Mouse (Mus musculus) gastrocnemius, adult 8-10 months (tissue): ENCODE measurements around the gene Slc4a1ap. TPM values are rescaled to one million over a fixed set of nuclear protein-coding genes. Genes with fewer than 3 reads are reported as not detected.
A peak's percentile ranks its signal among the peaks of the same experiment; 100 is the strongest.

Source experiments
- DNase-seq, 2 experiments: peaks; one replicate each; pipeline ENCODE4 v3.0.0; 2022; ENCODE audit warnings: low spot score in 2 of 2
- total RNA-seq, 4 experiments: library from RNA; stranded (reverse); gene quantifications; 2 replicates each; pipeline ENCODE4 v1.2.4; 2022

Gene Slc4a1ap
- total RNA-seq, 4 experiments from 2014 or later: 21.0 to 25.7 (median 22.2) TPM

DNA sequence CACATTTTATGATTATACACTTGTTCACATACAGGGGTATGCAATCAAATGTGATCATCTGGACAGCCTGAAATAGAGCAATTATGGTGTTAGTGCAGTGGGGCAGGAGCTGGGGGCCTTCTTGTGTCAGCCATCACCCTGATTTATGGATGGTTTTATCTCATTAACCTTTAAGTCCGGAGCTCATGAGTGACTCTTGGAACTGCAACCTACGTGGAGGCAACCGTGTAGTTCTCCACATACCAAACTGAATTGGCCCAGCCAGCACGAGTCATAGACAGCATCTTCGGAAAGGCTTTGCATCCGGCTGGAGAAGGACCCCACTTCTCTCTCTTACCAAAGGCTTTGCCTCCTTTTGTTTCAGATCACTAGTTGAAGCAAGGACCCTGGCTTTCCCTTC is 77.0 kb downstream of the Slc4a1ap start:
- no peak for DNase-seq

DNA sequence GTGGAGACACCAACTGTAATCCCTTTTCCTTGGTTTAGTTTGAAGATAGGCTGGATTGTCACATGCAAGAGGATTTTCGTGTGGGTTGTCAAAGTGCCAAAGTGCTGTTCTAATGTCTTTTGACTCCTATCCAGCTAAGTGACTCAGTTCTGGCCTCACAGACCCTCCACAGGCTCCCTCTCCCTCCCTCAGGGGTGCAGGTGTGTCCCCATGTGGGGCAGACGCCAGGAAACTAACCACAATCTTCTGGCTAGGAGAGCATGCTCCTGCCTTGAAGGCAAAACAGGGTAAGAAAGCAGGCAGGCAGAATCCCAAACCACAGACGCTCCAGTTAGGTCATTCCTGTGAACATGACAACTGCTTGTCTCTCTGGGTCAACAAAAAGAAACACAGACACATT is 79.4 kb downstream of the Slc4a1ap start:
- DNase-seq: peak; percentile 73 to 77

Other genes starting within 250 kb of the Slc4a1ap start
- gene Ift172, start 235.9 kb upstream of the Slc4a1ap start, total RNA-seq: 10 to 100 TPM; 24.6 to 32.9 (median 28.6) TPM
- gene Fndc4, start 230.9 kb upstream of the Slc4a1ap start, total RNA-seq: 1 to 10 TPM; 1.1 to 2.0 (median 1.2) TPM
- not detected for gene Gckr, start 229.6 kb upstream of the Slc4a1ap start, total RNA-seq
- 10 to 100 TPM; 11.5 to 14.3 (median 12.8) TPM for gene Zfp512, start 74.6 kb upstream of the Slc4a1ap start, total RNA-seq
- not detected for gene 4930548H24Rik, start 41.3 kb upstream of the Slc4a1ap start, total RNA-seq
- 10 to 100 TPM; 17.7 to 26.0 (median 20.7) TPM for gene Gpn1, start 32.3 kb upstream of the Slc4a1ap start, total RNA-seq
- gene Supt7l, start 812 bp downstream of the Slc4a1ap start, total RNA-seq: 10 to 100 TPM; 10.6 to 12.5 (median 11.2) TPM
- gene Mrpl33, start 69.9 kb downstream of the Slc4a1ap start, total RNA-seq: 100 to 1,000 TPM; 256 to 270 (median 258) TPM
- gene Rbks, start 170.6 kb downstream of the Slc4a1ap start, total RNA-seq: 1 to 10 TPM; 2.7 to 5.1 (median 4.3) TPM
- gene Babam2, start 170.7 kb downstream of the Slc4a1ap start, total RNA-seq: 10 to 100 TPM; 32.9 to 34.2 (median 33.5) TPM